ENCODE assay signal across 7 mouse cellular contexts in genomic region chr12:41483091-41483592, GRCm38 (mm10). TPM values are rescaled to one million over a fixed set of nuclear protein-coding genes. Genes with fewer than 3 reads are reported as not detected.
DNase-seq lines count a peak whose midpoint lies in the region; ATAC-seq and TF ChIP-seq lines count a peak whose summit lies in the region.

No protein-coding gene starts in this region.

- H3K9ac ChIP-seq in lung, embryonic 14.5 days: peak overlapping the region; percentile 27; the same call in 1 of the 2 replicates
- H3K9ac ChIP-seq in forebrain, embryonic 12.5 days: peak overlapping the region; percentile 76; the same call in 1 of the 2 replicates
- no peak overlapping the region for H3K9ac ChIP-seq in intestine, embryonic 16.5 days (ENCODE audit: low read depth, low read length)
- peak overlapping the region; percentile 72 for H3K9ac ChIP-seq in neural tube, embryonic 15.5 days (replicated peaks)

- WGBS in lung, embryonic 14.5 days: 80% methylated on average over 5 of the region's 5 CpGs
- 85% methylated on average over 5 of the region's 5 CpGs for WGBS in forebrain, embryonic 12.5 days
- 79% methylated on average over 5 of the region's 5 CpGs for WGBS in intestine, embryonic 16.5 days
- 57% methylated on average over 5 of the region's 5 CpGs for WGBS in neural tube, embryonic 15.5 days

- 0 out of 2 replicates have a peak, but pooled peaks cover 2% of the 10 kb centered on the region for H3K4me1 ChIP-seq in lung, embryonic 14.5 days (ENCODE audit: insufficient read depth)
- H3K4me1 ChIP-seq in forebrain, embryonic 12.5 days: peaks cover 24% of the 10 kb centered on the region
- no peaks in the 10 kb centered on the region for H3K4me1 ChIP-seq in intestine, embryonic 16.5 days (ENCODE audit: control insufficient read depth, insufficient read depth, low read length)
- peaks cover 21% of the 10 kb centered on the region for H3K4me1 ChIP-seq in neural tube, embryonic 15.5 days

- H3K27me3 ChIP-seq in lung, embryonic 14.5 days (ENCODE audit: insufficient read depth, low read length): no peaks in the 10 kb centered on the region
- no peaks in the 10 kb centered on the region for H3K27me3 ChIP-seq in forebrain, embryonic 12.5 days
- no peaks in the 10 kb centered on the region for H3K27me3 ChIP-seq in intestine, embryonic 16.5 days (replicated peaks; ENCODE audit: control insufficient read depth, insufficient read depth, low read length)
- no peaks in the 10 kb centered on the region for H3K27me3 ChIP-seq in neural tube, embryonic 15.5 days (replicated peaks)

- peak overlapping the region; percentile 67 for H3K4me2 ChIP-seq in lung, embryonic 14.5 days
- peak overlapping the region; percentile 64 for H3K4me2 ChIP-seq in forebrain, embryonic 12.5 days
- peak overlapping the region; percentile 59 for H3K4me2 ChIP-seq in intestine, embryonic 16.5 days (ENCODE audit: low read depth, low read length)
- H3K4me2 ChIP-seq in neural tube, embryonic 15.5 days: peak overlapping the region; percentile 59

- H3K36me3 ChIP-seq in lung, embryonic 14.5 days (ENCODE audit: insufficient read depth): no peaks in the 10 kb centered on the region
- no peaks in the 10 kb centered on the region for H3K36me3 ChIP-seq in forebrain, embryonic 12.5 days (replicated peaks)
- no peaks in the 10 kb centered on the region for H3K36me3 ChIP-seq in intestine, embryonic 16.5 days (ENCODE audit: control insufficient read depth, insufficient read depth, low read length)
- H3K36me3 ChIP-seq in neural tube, embryonic 15.5 days: no peaks in the 10 kb centered on the region

- no peak for DNase-seq in lung, embryonic 14.5 days
- DNase-seq in lung, postnatal 25 days (ENCODE audit: low spot score): no peak
- no peak for DNase-seq in thymus, adult 18-20 months
- no peak for DNase-seq in ovary, postnatal 14 days (ENCODE audit: low spot score)

- H3K9me3 ChIP-seq in lung, embryonic 14.5 days (ENCODE audit: low read depth, low read length): no peaks in the 10 kb centered on the region
- no peaks in the 10 kb centered on the region for H3K9me3 ChIP-seq in forebrain, embryonic 12.5 days
- no peaks in the 10 kb centered on the region for H3K9me3 ChIP-seq in intestine, embryonic 16.5 days (ENCODE audit: control insufficient read depth, low read length)
- H3K9me3 ChIP-seq in neural tube, embryonic 15.5 days (replicated peaks): no peaks in the 10 kb centered on the region

- TF ChIP-seq CTCF in lung, embryonic 14.5 days (IDR thresholded peaks at IDR 0.05; ENCODE audit: low read depth): no peak

- ATAC-seq in lung, embryonic 14.5 days (ENCODE audit: insufficient read depth): no peak
- no peak for ATAC-seq in forebrain, embryonic 12.5 days (ENCODE audit: low FRiP score)
- no peak for ATAC-seq in intestine, embryonic 16.5 days
- ATAC-seq in neural tube, embryonic 15.5 days (ENCODE audit: low FRiP score): no peak

- peak overlapping the region; percentile 43 for H3K4me3 ChIP-seq in lung, embryonic 14.5 days (ENCODE audit: low read depth, low read length)
- H3K4me3 ChIP-seq in forebrain, embryonic 12.5 days (replicated peaks): peak overlapping the region; percentile 50
- peak overlapping the region; percentile 41 for H3K4me3 ChIP-seq in intestine, embryonic 16.5 days (ENCODE audit: low read length)
- H3K4me3 ChIP-seq in neural tube, embryonic 15.5 days (replicated peaks): peak overlapping the region; percentile 60

- no peak overlapping the region for H3K27ac ChIP-seq in lung, embryonic 14.5 days (ENCODE audit: low read depth)
- H3K27ac ChIP-seq in forebrain, embryonic 12.5 days: peak overlapping the region; percentile 57; the same call in 1 of the 2 replicates
- no peak overlapping the region for H3K27ac ChIP-seq in intestine, embryonic 16.5 days (ENCODE audit: low read length)
- peak overlapping the region; percentile 93 for H3K27ac ChIP-seq in neural tube, embryonic 15.5 days (replicated peaks)

RNA-seq across cellular contexts. Expression of gene Lrrn3, which starts 3.1 kb away (rescaled TPM):
- 20.1 and 20.3 TPM in 2 replicates for polyA plus RNA-seq in lung, embryonic 14.5 days (2014; fragmentation: Nextera tagmentation; extraction: Ambion mirVana)
- 37.1 and 40.1 TPM in 2 replicates for polyA plus RNA-seq in forebrain, embryonic 12.5 days (2016; fragmentation: Nextera tagmentation; extraction: Ambion mirVana)
- 4.8 and 6.1 TPM in 2 replicates for polyA plus RNA-seq in intestine, embryonic 16.5 days (2015; fragmentation: Nextera tagmentation; extraction: Ambion mirVana)
- 71.7 and 82.9 TPM in 2 replicates for polyA plus RNA-seq in neural tube, embryonic 15.5 days (2015; fragmentation: Nextera tagmentation; extraction: Ambion mirVana)

Comparison
In these comparisons a context has a peak if more than half of its experiments do, and no peak if none do; other contexts are left out.
1. H3K27ac ChIP-seq: peak in forebrain, embryonic 12.5 days (single experiment) and neural tube, embryonic 15.5 days (single experiment); none in lung, embryonic 14.5 days (single experiment) and intestine, embryonic 16.5 days (single experiment).
2. Peak in every context shown above with its lines, with median percentiles within 50 percentile points of each other: H3K4me2 ChIP-seq and H3K4me3 ChIP-seq.